Comparison of ENCODE assay signal across 24 mouse cellular contexts in the genomic region with DNA sequence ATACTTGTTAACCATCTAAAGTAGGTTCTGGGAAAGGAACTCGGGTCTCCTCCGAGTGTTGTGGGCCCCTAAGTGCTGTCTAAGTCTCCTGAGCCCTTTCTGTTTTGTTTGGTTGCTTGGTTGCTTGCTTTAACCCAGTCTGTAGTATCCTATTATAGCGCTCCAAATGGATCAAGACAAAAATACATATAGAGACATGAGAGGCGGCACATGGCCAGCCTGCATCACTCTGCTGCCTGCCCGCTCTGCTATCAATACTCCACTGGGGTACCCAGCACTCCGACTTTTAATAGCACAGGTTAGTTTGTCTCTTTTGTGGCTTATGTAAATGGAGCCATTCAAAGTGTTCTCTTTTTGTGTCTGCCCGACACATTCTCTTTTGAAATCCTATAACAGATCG.
DNase-seq lines count a peak whose midpoint lies in the region; TF ChIP-seq lines count a peak whose summit lies in the region.
"Had no signal": no experiment of that assay in that cellular context is flagged by ENCODE, and none has a peak within 500 bp of the region (broad histone marks: within the 10 kb centered on the region; RNA-seq: fewer than 3 reads in every experiment).

No protein-coding gene starts in this region.

- TF ChIP-seq CTCF in left cerebral cortex, adult 2 months (IDR thresholded peaks at IDR 0.05): no peak; the same call in 1 of the 2 replicates

- H3K4me3 ChIP-seq in left cerebral cortex, adult 2 months: no peak overlapping the region
- H3K4me3 ChIP-seq: embryonic facial prominence, embryonic 12.5 days; embryonic facial prominence, embryonic 15.5 days; forebrain, embryonic 13.5 days; heart, adult 2 months; heart, embryonic 10.5 days; heart, embryonic 13.5 days had no signal

- intact Hi-C loops in left cerebral cortex, postnatal 14 days (cut with DNase I): loop anchor here (10.0 kb wide), 1 partner anchor 285 kb away; a partner anchor contains a TSS
- intact Hi-C loops in left cerebral cortex, adult 2 months (cut with DNase I): no loop called here

- no peak overlapping the region for H3K27ac ChIP-seq in left cerebral cortex, adult 2 months
- H3K27ac ChIP-seq: embryonic facial prominence, embryonic 12.5 days; embryonic facial prominence, embryonic 15.5 days; forebrain, embryonic 13.5 days; heart, adult 2 months; heart, embryonic 10.5 days; heart, embryonic 13.5 days; hindbrain, embryonic 14.5 days; hindbrain, postnatal 0 days had no signal

- peak; percentile 26 to 63 for DNase-seq in left cerebral cortex, postnatal 14 days (ENCODE audit: low spot score in 2 of 2)
- DNase-seq in left cerebral cortex, adult 2 months (ENCODE audit: extremely low spot score in 1 of 2, low spot score in 2 of 2): no peak
- peak; percentile 40 to 62 for DNase-seq in right cerebral cortex, postnatal 10 days (ENCODE audit: low spot score in 2 of 2)
- no peak for DNase-seq in right cerebral cortex, adult 18-20 months
- DNase-seq in right cerebral cortex, postnatal 4 days: peak; percentile 8
- no peak for DNase-seq in urinary bladder, postnatal 10 days (ENCODE audit: low spot score)
- DNase-seq: adrenal gland, adult 2 months; adrenal gland, postnatal 14 days; cerebellum, adult 11 months; cerebellum, adult 2 months; cerebellum, adult 9-11 months; cerebellum, postnatal 25 days; gastrocnemius, postnatal 10 days; gastrocnemius, postnatal 36 days; heart, adult 2 months; heart, postnatal 14 days; heart, postnatal 4 days had no signal

Comparison
In these comparisons a context has a peak if more than half of its experiments do, and no peak if none do; other contexts are left out.
1. DNase-seq: peak in left cerebral cortex, postnatal 14 days (2 of 2), right cerebral cortex, postnatal 10 days (2 of 2) and right cerebral cortex, postnatal 4 days (single experiment); none in left cerebral cortex, adult 2 months (0 of 2), right cerebral cortex, adult 18-20 months (single experiment) and urinary bladder, postnatal 10 days (single experiment).